Mouse (Mus musculus): ENCODE results near the gene Mrgpre. TPM values are rescaled to one million over a fixed set of nuclear protein-coding genes. Genes with fewer than 3 reads are reported as not detected.
A peak's percentile ranks its signal among the peaks of the same experiment; 100 is the strongest.

Gene Mrgpre
- polyA plus RNA-seq, 1 experiment from 2014 or later, result 1.4 TPM

DNA sequence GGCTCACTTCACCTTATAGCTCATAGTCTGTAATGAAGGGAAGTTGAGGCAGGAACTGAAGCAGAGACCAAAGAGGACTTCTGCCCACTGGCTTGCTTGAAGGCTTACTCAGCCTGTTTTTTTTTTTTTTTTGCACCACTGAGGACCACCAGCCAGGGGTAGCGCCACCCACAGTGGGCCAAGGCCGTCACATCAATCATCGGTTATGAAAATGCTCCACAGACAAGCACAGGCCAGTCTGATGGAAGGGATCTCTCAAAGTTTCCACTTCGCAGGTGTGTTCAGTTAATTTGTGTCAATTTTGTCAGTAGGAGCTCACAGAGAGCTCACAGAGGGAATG, 38.9 kb upstream of the Mrgpre start:
- Histone ChIP-seq H3K36me3 (replicated peaks; ENCODE audit: control insufficient read depth, insufficient read depth, low read depth, low read length) (no peaks in the 10 kb centered on the region; the same call in 1 of the 2 replicates), H3K4me2 (ENCODE audit: low read depth, low read length) (peak overlapping the region; percentile 73), H3K27me3 (ENCODE audit: control insufficient read depth, insufficient read depth, low read length) (no peaks in the 10 kb centered on the region), H3K4me1 (ENCODE audit: control insufficient read depth, insufficient read depth, low read length) (peaks cover 5% of the 10 kb centered on the region; the same call in 1 of the 2 replicates), H3K9ac (replicated peaks; ENCODE audit: low read length) (peak overlapping the region; percentile 53), H3K4me3 (ENCODE audit: low read depth, low read length) (peak overlapping the region; percentile 32), H3K9me3 (replicated peaks; ENCODE audit: control insufficient read depth, low read length) (no peaks in the 10 kb centered on the region), H3K27ac (replicated peaks; ENCODE audit: low read depth, low read length) (no peak overlapping the region)
- WGBS, result 72% methylated on average over 4 of the region's 4 CpGs
- ATAC-seq (replicated peaks; ENCODE audit: insufficient number of reproducible peaks, low FRiP score, low TSS enrichment, low read depth), result peak; percentile 25
- peak; percentile 6 for DNase-seq (ENCODE audit: low spot score)

GRCm38 (mm10) chr7:143822375-143823265, 38.3 kb upstream of the Mrgpre start, which contains the start of the genes Nadsyn1 and Dhcr7:
Gene Nadsyn1, minus strand, starts transcription at chr7:143822849.
Gene Dhcr7, plus strand, starts transcription at chr7:143823145.
- Histone ChIP-seq H3K4me3 (ENCODE audit: low read depth, low read length) (peak within 1 kb of the TSS; percentile 60), H3K9ac (replicated peaks; ENCODE audit: low read length) (peak within 1 kb of the TSS; percentile 79), H3K4me2 (ENCODE audit: low read depth, low read length) (peak within 1 kb of the TSS; percentile 73), H3K27me3 (ENCODE audit: control insufficient read depth, insufficient read depth, low read length) (no peaks in the 10 kb centered on the region), H3K27ac (replicated peaks; ENCODE audit: low read depth, low read length) (no peak within 1 kb of the TSS; the same call in 1 of the 2 replicates), H3K36me3 (replicated peaks; ENCODE audit: control insufficient read depth, insufficient read depth, low read depth, low read length) (no peaks in the 10 kb centered on the region; the same call in 1 of the 2 replicates), H3K9me3 (replicated peaks; ENCODE audit: control insufficient read depth, low read length) (no peaks in the 10 kb centered on the region), H3K4me1 (ENCODE audit: control insufficient read depth, insufficient read depth, low read length) (peaks cover 5% of the 10 kb centered on the region; the same call in 1 of the 2 replicates)
- ATAC-seq (replicated peaks; ENCODE audit: insufficient number of reproducible peaks, low FRiP score, low TSS enrichment, low read depth) (peak; percentile 98), DNase-seq (ENCODE audit: low spot score) (peak; percentile 99)
- under 1% methylated on average over 38 of the region's 40 CpGs for WGBS

GRCm38 (mm10) chr7:143821241-143821640, 36.9 kb upstream of the Mrgpre start:
- no peak for ATAC-seq (replicated peaks; ENCODE audit: insufficient number of reproducible peaks, low FRiP score, low TSS enrichment, low read depth)

GRCm38 (mm10) chr7:143819201-143819600, 34.9 kb upstream of the Mrgpre start:
- no peaks in the 10 kb centered on the region; the same call in none of the 2 replicates for H3K36me3 ChIP-seq (replicated peaks; ENCODE audit: control insufficient read depth, insufficient read depth, low read depth, low read length)
- no peak overlapping the region for H3K4me2 ChIP-seq (ENCODE audit: low read depth, low read length)
- H3K9me3 ChIP-seq (replicated peaks; ENCODE audit: control insufficient read depth, low read length), result no peaks in the 10 kb centered on the region
- H3K9ac ChIP-seq (replicated peaks; ENCODE audit: low read length), result no peak overlapping the region
- H3K27me3 ChIP-seq (ENCODE audit: control insufficient read depth, insufficient read depth, low read length), result no peaks in the 10 kb centered on the region
- 68% methylated on average over 4 of the region's 4 CpGs for WGBS
- H3K27ac ChIP-seq (replicated peaks; ENCODE audit: low read depth, low read length), result no peak overlapping the region
- ATAC-seq (replicated peaks; ENCODE audit: insufficient number of reproducible peaks, low FRiP score, low TSS enrichment, low read depth), result no peak
- peaks cover 5% of the 10 kb centered on the region; the same call in 1 of the 2 replicates for H3K4me1 ChIP-seq (ENCODE audit: control insufficient read depth, insufficient read depth, low read length)
- no peak for DNase-seq (ENCODE audit: low spot score)
- H3K4me3 ChIP-seq (ENCODE audit: low read depth, low read length), result no peak overlapping the region

More at GRCm38 (mm10) chr7:143821241-143821640, 36.9 kb upstream of the Mrgpre start:
- no peak overlapping the region for H3K4me3 ChIP-seq (ENCODE audit: low read depth, low read length)
- H3K27ac ChIP-seq (replicated peaks; ENCODE audit: low read depth, low read length), result no peak overlapping the region
- no peak for DNase-seq (ENCODE audit: low spot score)
- 79% methylated on average over 2 of the region's 2 CpGs for WGBS
- H3K4me2 ChIP-seq (ENCODE audit: low read depth, low read length), result no peak overlapping the region
- H3K36me3 ChIP-seq (replicated peaks; ENCODE audit: control insufficient read depth, insufficient read depth, low read depth, low read length), result no peaks in the 10 kb centered on the region; the same call in none of the 2 replicates
- H3K4me1 ChIP-seq (ENCODE audit: control insufficient read depth, insufficient read depth, low read length), result peaks cover 5% of the 10 kb centered on the region; the same call in 1 of the 2 replicates
- no peaks in the 10 kb centered on the region for H3K9me3 ChIP-seq (replicated peaks; ENCODE audit: control insufficient read depth, low read length)
- H3K27me3 ChIP-seq (ENCODE audit: control insufficient read depth, insufficient read depth, low read length), result no peaks in the 10 kb centered on the region
- no peak overlapping the region for H3K9ac ChIP-seq (replicated peaks; ENCODE audit: low read length)

GRCm38 (mm10) chr7:143808909-143809308, 24.6 kb upstream of the Mrgpre start:
- no peaks in the 10 kb centered on the region; the same call in 1 of the 2 replicates for H3K36me3 ChIP-seq (replicated peaks; ENCODE audit: control insufficient read depth, insufficient read depth, low read depth, low read length)
- no peaks in the 10 kb centered on the region for H3K27me3 ChIP-seq (ENCODE audit: control insufficient read depth, insufficient read depth, low read length)
- no peaks in the 10 kb centered on the region for H3K4me1 ChIP-seq (ENCODE audit: control insufficient read depth, insufficient read depth, low read length)
- no peak overlapping the region for H3K9ac ChIP-seq (replicated peaks; ENCODE audit: low read length)
- no peak overlapping the region for H3K4me2 ChIP-seq (ENCODE audit: low read depth, low read length)
- no peak for ATAC-seq (replicated peaks; ENCODE audit: insufficient number of reproducible peaks, low FRiP score, low TSS enrichment, low read depth)
- no peak overlapping the region for H3K27ac ChIP-seq (replicated peaks; ENCODE audit: low read depth, low read length)
- no peak overlapping the region for H3K4me3 ChIP-seq (ENCODE audit: low read depth, low read length)
- 48% methylated on average over 1 of the region's 1 CpGs for WGBS
- no peaks in the 10 kb centered on the region for H3K9me3 ChIP-seq (replicated peaks; ENCODE audit: control insufficient read depth, low read length)
- peak; percentile 32 for DNase-seq (ENCODE audit: low spot score)

DNA sequence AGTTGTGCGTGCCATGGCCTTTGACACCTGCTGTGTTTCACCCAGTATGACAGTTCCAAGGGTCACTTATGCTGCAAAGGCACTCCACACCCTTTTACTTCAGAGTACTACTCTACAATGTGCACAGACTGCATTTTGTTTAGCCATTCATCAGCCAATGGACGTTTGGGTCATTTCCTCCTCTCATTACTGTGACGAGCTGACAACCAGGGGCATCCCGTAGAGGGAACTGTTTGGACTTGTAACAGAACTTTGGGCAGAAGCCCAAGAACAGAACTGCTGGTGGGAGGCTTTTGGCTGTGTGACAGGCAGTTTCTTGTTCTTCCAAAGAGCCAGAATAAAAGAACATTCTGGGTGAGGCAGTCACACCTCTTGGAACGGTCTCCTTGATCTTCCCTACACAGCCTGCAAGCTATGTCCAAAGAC, 20.9 kb upstream of the Mrgpre start:
- no peak overlapping the region for H3K4me2 ChIP-seq (ENCODE audit: low read depth, low read length)
- H3K9me3 ChIP-seq (replicated peaks; ENCODE audit: control insufficient read depth, low read length), result no peaks in the 10 kb centered on the region
- H3K4me1 ChIP-seq (ENCODE audit: control insufficient read depth, insufficient read depth, low read length), result no peaks in the 10 kb centered on the region
- H3K9ac ChIP-seq (replicated peaks; ENCODE audit: low read length), result no peak overlapping the region
- H3K36me3 ChIP-seq (replicated peaks; ENCODE audit: control insufficient read depth, insufficient read depth, low read depth, low read length), result no peaks in the 10 kb centered on the region
- DNase-seq (ENCODE audit: low spot score) (no peak), ATAC-seq (replicated peaks; ENCODE audit: insufficient number of reproducible peaks, low FRiP score, low TSS enrichment, low read depth) (no peak)
- H3K27ac ChIP-seq (replicated peaks; ENCODE audit: low read depth, low read length), result no peak overlapping the region
- H3K27me3 ChIP-seq (ENCODE audit: control insufficient read depth, insufficient read depth, low read length), result no peaks in the 10 kb centered on the region
- WGBS, result 82% methylated on average over 5 of the region's 5 CpGs
- H3K4me3 ChIP-seq (ENCODE audit: low read depth, low read length), result no peak overlapping the region

- Histone ChIP-seq H3K9ac (replicated peaks; ENCODE audit: low read length) (no peak overlapping the region), H3K36me3 (replicated peaks; ENCODE audit: control insufficient read depth, insufficient read depth, low read depth, low read length) (peaks cover 3% of the 10 kb centered on the region), H3K27me3 (ENCODE audit: control insufficient read depth, insufficient read depth, low read length) (no peaks in the 10 kb centered on the region), H3K4me3 (ENCODE audit: low read depth, low read length) (no peak overlapping the region), H3K27ac (replicated peaks; ENCODE audit: low read depth, low read length) (no peak overlapping the region), H3K4me2 (ENCODE audit: low read depth, low read length) (no peak overlapping the region), H3K9me3 (replicated peaks; ENCODE audit: control insufficient read depth, low read length) (no peaks in the 10 kb centered on the region), H3K4me1 (ENCODE audit: control insufficient read depth, insufficient read depth, low read length) (no peaks in the 10 kb centered on the region)
- DNase-seq (ENCODE audit: low spot score) (no peak), ATAC-seq (replicated peaks; ENCODE audit: insufficient number of reproducible peaks, low FRiP score, low TSS enrichment, low read depth) (no peak)
- WGBS, result 87% methylated on average over 8 of the region's 8 CpGs
These were observed 17.1 kb upstream of the Mrgpre start for GRCm38 (mm10) chr7:143801195-143802065.
